ENCODE assay signal across 33 mouse cellular contexts in the genomic region with DNA sequence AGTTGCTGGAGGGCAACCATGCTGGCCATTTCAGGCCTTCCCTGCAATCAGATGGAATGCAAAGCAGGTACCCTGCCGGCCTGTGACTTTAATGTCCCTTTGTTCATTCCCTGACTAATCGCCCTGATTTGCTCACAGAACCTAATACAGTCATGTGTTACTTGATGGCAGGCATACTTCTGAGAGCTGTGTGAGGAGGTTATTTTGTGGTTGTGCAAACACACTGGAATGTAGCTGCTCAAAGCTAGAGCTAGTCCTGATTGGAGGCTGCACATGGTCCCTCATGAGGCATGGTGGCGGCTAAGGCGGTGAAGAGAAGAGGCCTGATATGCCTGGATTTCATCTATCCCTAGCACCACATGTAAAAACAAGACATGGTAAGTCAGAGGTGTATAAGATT. TPM values are rescaled to one million over a fixed set of nuclear protein-coding genes. Genes with fewer than 3 reads are reported as not detected.
A peak's percentile ranks its signal among the peaks of the same experiment; 100 is the strongest.
DNase-seq lines count a peak whose midpoint lies in the region; ATAC-seq lines count a peak whose summit lies in the region.
"Had no signal": no experiment of that assay in that cellular context is flagged by ENCODE, and none has a peak within 500 bp of the region (broad histone marks: within the 10 kb centered on the region; RNA-seq: fewer than 3 reads in every experiment).

No protein-coding gene starts in this region.

- 0 out of 2 replicates have a peak overlapping the region, but pooled peaks have one; percentile 11 for H3K27ac ChIP-seq in kidney, embryonic 16.5 days (ENCODE audit: low read length)
- H3K27ac ChIP-seq in embryonic facial prominence, embryonic 10.5 days (replicated peaks) = peak overlapping the region; percentile 51; the same call in 1 of the 2 replicates
- H3K27ac ChIP-seq in limb, embryonic 10.5 days = peak overlapping the region; percentile 28; the same call in 1 of the 2 replicates
- H3K27ac ChIP-seq: embryonic facial prominence, embryonic 15.5 days; forebrain, embryonic 15.5 days; gastrocnemius, adult 2 months; heart, embryonic 13.5 days; limb, embryonic 12.5 days; liver, embryonic 15.5 days; midbrain, embryonic 12.5 days; neural tube, embryonic 15.5 days; stomach, postnatal 0 days had no signal

- H3K4me2 ChIP-seq in kidney, embryonic 16.5 days (replicated peaks; ENCODE audit: low read depth, low read length) = no peak overlapping the region
- H3K4me2 ChIP-seq: embryonic facial prominence, embryonic 15.5 days; forebrain, embryonic 15.5 days; heart, embryonic 13.5 days; limb, embryonic 12.5 days; liver, embryonic 15.5 days; lung, embryonic 14.5 days; midbrain, embryonic 12.5 days; neural tube, embryonic 15.5 days had no signal

- H3K9ac ChIP-seq in kidney, embryonic 16.5 days (replicated peaks; ENCODE audit: low read length) = no peak overlapping the region
- H3K9ac ChIP-seq: embryonic facial prominence, embryonic 15.5 days; forebrain, embryonic 15.5 days; heart, embryonic 13.5 days; limb, embryonic 12.5 days; liver, embryonic 15.5 days; lung, embryonic 14.5 days; midbrain, embryonic 12.5 days; neural tube, embryonic 15.5 days had no signal

- no peak for DNase-seq in kidney, postnatal 10 days
- DNase-seq in Muller cell, postnatal 12 days (ENCODE audit: inconsistent ontology term) = peak; percentile 69
- DNase-seq in embryonic facial prominence, embryonic 10.5 days (ENCODE audit: low spot score) = no peak
- DNase-seq in limb, embryonic 10.5 days (ENCODE audit: low spot score) = no peak
- no peak for DNase-seq in right cerebral cortex, postnatal 10 days (ENCODE audit: low spot score in 2 of 2)
- DNase-seq in thymus, postnatal 36 days = no peak
- DNase-seq: adrenal gland, postnatal 14 days; B cell, adult 2 months; cerebellum, adult 11 months; cerebellum, adult 9-10 months; gastrocnemius, adult 2 months; gastrocnemius, postnatal 36 days; heart, adult 18-20 months; heart, postnatal 10 days; kidney, adult 2 months; kidney, postnatal 14 days; layer of hippocampus, adult 9-11 months; lung, embryonic 14.5 days; lung, postnatal 36 days; spleen, adult 18-20 months; thymus, adult 18-20 months; thymus, postnatal 4 days had no signal

- no peak overlapping the region for H3K4me3 ChIP-seq in kidney, embryonic 16.5 days (ENCODE audit: low read length)
- H3K4me3 ChIP-seq in embryonic facial prominence, embryonic 10.5 days = no peak overlapping the region
- H3K4me3 ChIP-seq in limb, embryonic 10.5 days = no peak overlapping the region
- H3K4me3 ChIP-seq: embryonic facial prominence, embryonic 15.5 days; forebrain, embryonic 15.5 days; gastrocnemius, adult 2 months; heart, embryonic 13.5 days; limb, embryonic 12.5 days; liver, embryonic 15.5 days; midbrain, embryonic 12.5 days; neural tube, embryonic 15.5 days had no signal

- peaks cover 18% of the 10 kb centered on the region for H3K4me1 ChIP-seq in kidney, embryonic 16.5 days (ENCODE audit: insufficient read depth, low read length)
- H3K4me1 ChIP-seq in embryonic facial prominence, embryonic 10.5 days = peaks cover 21% of the 10 kb centered on the region
- peaks cover 22% of the 10 kb centered on the region for H3K4me1 ChIP-seq in limb, embryonic 10.5 days
- H3K4me1 ChIP-seq: embryonic facial prominence, embryonic 15.5 days; forebrain, embryonic 15.5 days had no signal

- WGBS in kidney, embryonic 16.5 days = 74% methylated on average over 4 of the region's 4 CpGs
- WGBS in embryonic facial prominence, embryonic 10.5 days = 74% methylated on average over 4 of the region's 4 CpGs
- 72% methylated on average over 4 of the region's 4 CpGs for WGBS in limb, embryonic 10.5 days

- no peaks in the 10 kb centered on the region; the same call in 1 of the 2 replicates for H3K9me3 ChIP-seq in kidney, embryonic 16.5 days (ENCODE audit: low read length)
- H3K9me3 ChIP-seq in embryonic facial prominence, embryonic 10.5 days = no peaks in the 10 kb centered on the region
- no peaks in the 10 kb centered on the region for H3K9me3 ChIP-seq in limb, embryonic 10.5 days (replicated peaks)
- H3K9me3 ChIP-seq: embryonic facial prominence, embryonic 15.5 days; forebrain, embryonic 15.5 days; heart, embryonic 13.5 days; limb, embryonic 12.5 days; liver, embryonic 15.5 days; midbrain, embryonic 12.5 days; neural tube, embryonic 15.5 days had no signal

- no peaks in the 10 kb centered on the region for H3K27me3 ChIP-seq in kidney, embryonic 16.5 days (ENCODE audit: insufficient read depth, low read length)
- no peaks in the 10 kb centered on the region for H3K27me3 ChIP-seq in embryonic facial prominence, embryonic 10.5 days (replicated peaks; ENCODE audit: low read depth, poor library complexity, severe bottlenecking)
- no peaks in the 10 kb centered on the region for H3K27me3 ChIP-seq in limb, embryonic 10.5 days (ENCODE audit: low read depth, poor library complexity, severe bottlenecking)
- H3K27me3 ChIP-seq: CH12.LX; embryonic facial prominence, embryonic 15.5 days; forebrain, embryonic 15.5 days; heart, embryonic 13.5 days; limb, embryonic 12.5 days; liver, embryonic 15.5 days; midbrain, embryonic 12.5 days; neural tube, embryonic 15.5 days had no signal

- H3K36me3 ChIP-seq in kidney, embryonic 16.5 days (ENCODE audit: insufficient read depth, low read length) = no peaks in the 10 kb centered on the region
- H3K36me3 ChIP-seq in embryonic facial prominence, embryonic 10.5 days (replicated peaks) = no peaks in the 10 kb centered on the region
- H3K36me3 ChIP-seq in limb, embryonic 10.5 days = no peaks in the 10 kb centered on the region
- H3K36me3 ChIP-seq: embryonic facial prominence, embryonic 15.5 days; forebrain, embryonic 15.5 days; heart, embryonic 13.5 days; limb, embryonic 12.5 days; liver, embryonic 15.5 days; midbrain, embryonic 12.5 days; neural tube, embryonic 15.5 days had no signal

- ATAC-seq in kidney, embryonic 16.5 days (ENCODE audit: low FRiP score, low TSS enrichment) = no peak; the same call in 1 of the 2 replicates
- ATAC-seq: forebrain, embryonic 15.5 days; hindbrain, embryonic 16.5 days had no signal

RNA-seq across cellular contexts. Expression of a gene that starts 50.2 kb away (rescaled TPM):
- 41.4 and 49.7 TPM in 2 replicates for polyA plus RNA-seq in kidney, embryonic 16.5 days (2015; fragmentation: Nextera tagmentation; extraction: Ambion mirVana)
- 8.0 and 9.2 TPM in 2 replicates for polyA plus RNA-seq in embryonic facial prominence, embryonic 10.5 days (2016; fragmentation: Nextera tagmentation; extraction: Ambion mirVana)
- 9.3 and 12.7 TPM in 2 replicates for polyA plus RNA-seq in limb, embryonic 10.5 days (2016; fragmentation: Nextera tagmentation; extraction: Ambion mirVana)
